Mouse (Mus musculus): ENCODE results near the gene Gabbr2.

Gabbr2 gene

GRCm38 (mm10) chr4:46731590-46731989, 260.1 kb downstream of the Gabbr2 start:
- no peak for ATAC-seq (ENCODE audit: insufficient number of reproducible peaks, low FRiP score, low TSS enrichment)

- no peak for ATAC-seq (ENCODE audit: insufficient number of reproducible peaks, low FRiP score, low TSS enrichment)
Observed at GRCm38 (mm10) chr4:46729306-46730042, 262.2 kb downstream of the Gabbr2 start.

GRCm38 (mm10) chr4:46728231-46728630, 263.4 kb downstream of the Gabbr2 start:
- peak; percentile 39; the same call in 1 of the 2 replicates for ATAC-seq (ENCODE audit: insufficient number of reproducible peaks, low FRiP score, low TSS enrichment)

GRCm38 (mm10) chr4:46727153-46727552, 264.5 kb downstream of the Gabbr2 start:
- peak; percentile 11; the same call in 1 of the 2 replicates for ATAC-seq (ENCODE audit: insufficient number of reproducible peaks, low FRiP score, low TSS enrichment)

- ATAC-seq (ENCODE audit: insufficient number of reproducible peaks, low FRiP score, low TSS enrichment): no peak
Observed at GRCm38 (mm10) chr4:46720821-46721557, 270.7 kb downstream of the Gabbr2 start.

GRCm38 (mm10) chr4:46720070-46720469, 271.6 kb downstream of the Gabbr2 start:
- no peak for ATAC-seq (ENCODE audit: insufficient number of reproducible peaks, low FRiP score, low TSS enrichment)

GRCm38 (mm10) chr4:46718624-46719023, 273.0 kb downstream of the Gabbr2 start:
- ATAC-seq (ENCODE audit: insufficient number of reproducible peaks, low FRiP score, low TSS enrichment): no peak

GRCm38 (mm10) chr4:46717156-46717555, 274.5 kb downstream of the Gabbr2 start:
- ATAC-seq (ENCODE audit: insufficient number of reproducible peaks, low FRiP score, low TSS enrichment): no peak

- no peak for ATAC-seq (ENCODE audit: insufficient number of reproducible peaks, low FRiP score, low TSS enrichment)
Observed at GRCm38 (mm10) chr4:46716361-46716760, 275.3 kb downstream of the Gabbr2 start.

GRCm38 (mm10) chr4:46710523-46710922, 281.1 kb downstream of the Gabbr2 start:
- no peak for ATAC-seq (ENCODE audit: insufficient number of reproducible peaks, low FRiP score, low TSS enrichment)

- ATAC-seq (ENCODE audit: insufficient number of reproducible peaks, low FRiP score, low TSS enrichment): peak; percentile 9; the same call in 1 of the 2 replicates
Observed at GRCm38 (mm10) chr4:46710018-46710417, 281.7 kb downstream of the Gabbr2 start.

- ATAC-seq (ENCODE audit: insufficient number of reproducible peaks, low FRiP score, low TSS enrichment): peak; percentile 90
Observed at GRCm38 (mm10) chr4:46709492-46709891, 282.2 kb downstream of the Gabbr2 start.

GRCm38 (mm10) chr4:46705739-46706138, 285.9 kb downstream of the Gabbr2 start:
- no peak for ATAC-seq (ENCODE audit: insufficient number of reproducible peaks, low FRiP score, low TSS enrichment)

GRCm38 (mm10) chr4:46703146-46703545, 288.5 kb downstream of the Gabbr2 start:
- no peak for ATAC-seq (ENCODE audit: insufficient number of reproducible peaks, low FRiP score, low TSS enrichment)

- no peak for ATAC-seq (ENCODE audit: insufficient number of reproducible peaks, low FRiP score, low TSS enrichment)
Observed at GRCm38 (mm10) chr4:46700223-46700651, 291.4 kb downstream of the Gabbr2 start.

- ATAC-seq (ENCODE audit: insufficient number of reproducible peaks, low FRiP score, low TSS enrichment): peak; percentile 39
Observed at GRCm38 (mm10) chr4:46696467-46696866, 295.2 kb downstream of the Gabbr2 start.

GRCm38 (mm10) chr4:46690565-46690964, 301.1 kb downstream of the Gabbr2 start:
- ATAC-seq (ENCODE audit: insufficient number of reproducible peaks, low FRiP score, low TSS enrichment): peak; percentile 70

GRCm38 (mm10) chr4:46690023-46690420, 301.7 kb downstream of the Gabbr2 start:
- ATAC-seq (ENCODE audit: insufficient number of reproducible peaks, low FRiP score, low TSS enrichment): no peak

GRCm38 (mm10) chr4:46689397-46690022, 302.2 kb downstream of the Gabbr2 start:
- ATAC-seq (ENCODE audit: insufficient number of reproducible peaks, low FRiP score, low TSS enrichment): peak; percentile 53

GRCm38 (mm10) chr4:46688213-46688832, 303.4 kb downstream of the Gabbr2 start:
- no peak for ATAC-seq (ENCODE audit: insufficient number of reproducible peaks, low FRiP score, low TSS enrichment)

GRCm38 (mm10) chr4:46684160-46684559, 307.5 kb downstream of the Gabbr2 start:
- peak; percentile 62 for ATAC-seq (ENCODE audit: insufficient number of reproducible peaks, low FRiP score, low TSS enrichment)

Measured in cerebellum, adult (tissue).